Mouse (Mus musculus) liver, embryonic 15.5 days (tissue): ENCODE results near the gene Zfp105. TPM values are rescaled to one million over a fixed set of nuclear protein-coding genes. Genes with fewer than 3 reads are reported as not detected.
A peak's percentile ranks its signal among the peaks of the same experiment; 100 is the strongest.

Source experiments
- ATAC-seq: fragments of 200-750 bp; cut with Nextera tagmentation; 2 replicates; pipeline ENCODE4 v1.8.0; 2017; ENCODE audit warnings: moderate number of reproducible peaks, mild to moderate bottlenecking, moderate library complexity; ENCODE audit not compliant: insufficient read depth
- H3K27ac ChIP-seq: fragments of 300-500 bp; sonication (generic); replicated peaks from 2 replicates; pipeline ENCODE4 v1.5.1; 2015; ENCODE audit warnings: mild to moderate bottlenecking, inconsistent platforms
- H3K27me3 ChIP-seq: fragments of 300-500 bp; sonication (generic); 2 replicates; pipeline ENCODE4 v1.6.1; 2015; ENCODE audit warnings: mild to moderate bottlenecking, inconsistent platforms
- H3K36me3 ChIP-seq: fragments of 300-500 bp; sonication (generic); replicated peaks from 2 replicates; pipeline ENCODE4 v1.6.1; 2015; ENCODE audit warnings: moderate library complexity, mild to moderate bottlenecking, inconsistent platforms
- H3K4me1 ChIP-seq: fragments of 300-500 bp; sonication (generic); replicated peaks from 2 replicates; pipeline ENCODE4 v1.6.1; 2015; ENCODE audit warnings: inconsistent platforms
- H3K4me2 ChIP-seq: fragments of 300-500 bp; sonication (generic); 2 replicates; pipeline ENCODE4 v1.6.1; 2015; ENCODE audit warnings: moderate library complexity, mild to moderate bottlenecking, inconsistent platforms
- H3K4me3 ChIP-seq: fragments of 300-500 bp; sonication (generic); replicated peaks from 2 replicates; pipeline ENCODE4 v1.5.1; 2015; ENCODE audit warnings: mild to moderate bottlenecking, inconsistent platforms
- H3K9ac ChIP-seq: fragments of 300-500 bp; sonication (generic); 2 replicates; pipeline ENCODE4 v1.6.1; 2015; ENCODE audit warnings: moderate library complexity, mild to moderate bottlenecking, inconsistent platforms
- H3K9me3 ChIP-seq: fragments of 300-500 bp; sonication (generic); replicated peaks from 2 replicates; pipeline ENCODE4 v1.6.1; 2016; ENCODE audit warnings: inconsistent platforms
- WGBS: fragments of 180-500 bp; shearing (Covaris S2); methylation state at CpG from one replicate; pipeline ENCODE4 v1.1.7; 2015; ENCODE audit warnings: mixed read lengths; ENCODE audit not compliant: insufficient replicate concordance; 5-methylcytosine and 5-hydroxymethylcytosine counted together
- polyA plus RNA-seq: library from polyadenylated mRNA; unstranded; fragments of >200 nt; fragmentation: Nextera tagmentation; extraction: Ambion mirVana; gene quantifications from 2 replicates; pipeline ENCODE4 v1.2.1, GENCODE M21; 2015

Zfp105 gene
- polyA plus RNA-seq = 1.5 and 1.8 TPM in 2 replicates

- H3K36me3 ChIP-seq = peaks cover 20% of the 10 kb centered on the region
- ATAC-seq = no peak; the same call in 1 of the 2 replicates
- no peaks in the 10 kb centered on the region for H3K9me3 ChIP-seq
- peak within 1 kb of the TSS; percentile 62 for H3K4me3 ChIP-seq
- H3K27me3 ChIP-seq = peaks cover 36% of the 10 kb centered on the region
- peak within 1 kb of the TSS; percentile 74 for H3K4me2 ChIP-seq
- H3K9ac ChIP-seq = peak within 1 kb of the TSS; percentile 56
- 1% methylated on average over 43 of the region's 43 CpGs for WGBS
- H3K27ac ChIP-seq = no peak within 1 kb of the TSS
- peaks cover 5% of the 10 kb centered on the region; the same call in 1 of the 2 replicates for H3K4me1 ChIP-seq
Observed at GRCm38 (mm10) chr9:122922936-122923381, at the start of gene Zfp105. Zfp105 (plus strand) TSS chr9:122923072.

GRCm38 (mm10) chr9:122874653-122875052 is 48.2 kb upstream of the Zfp105 start:
- 58% methylated on average over 1 of the region's 1 CpGs for WGBS

GRCm38 (mm10) chr9:122875145-122875544 is 47.7 kb upstream of the Zfp105 start:
- Histone ChIP-seq H3K9ac (no peak overlapping the region), H3K4me1 (no peaks in the 10 kb centered on the region), H3K9me3 (no peaks in the 10 kb centered on the region), H3K36me3 (no peaks in the 10 kb centered on the region), H3K27me3 (no peaks in the 10 kb centered on the region), H3K4me3 (no peak overlapping the region), H3K27ac (no peak overlapping the region), H3K4me2 (no peak overlapping the region)
- WGBS = 76% methylated on average over 2 of the region's 2 CpGs
- no peak for ATAC-seq

More at GRCm38 (mm10) chr9:122874653-122875052, 48.2 kb upstream of the Zfp105 start:
- H3K9me3 ChIP-seq = no peaks in the 10 kb centered on the region
- no peak overlapping the region for H3K4me2 ChIP-seq
- H3K4me3 ChIP-seq = no peak overlapping the region
- H3K27me3 ChIP-seq = no peaks in the 10 kb centered on the region
- H3K4me1 ChIP-seq = no peaks in the 10 kb centered on the region
- ATAC-seq = no peak
- no peaks in the 10 kb centered on the region for H3K36me3 ChIP-seq
- no peak overlapping the region for H3K9ac ChIP-seq
- no peak overlapping the region for H3K27ac ChIP-seq

- Histone ChIP-seq H3K36me3 (no peaks in the 10 kb centered on the region), H3K9ac (no peak within 1 kb of the TSS), H3K4me1 (peaks cover 10% of the 10 kb centered on the region; the same call in 1 of the 2 replicates), H3K4me3 (peak within 1 kb of the TSS; percentile 67), H3K27ac (no peak within 1 kb of the TSS), H3K27me3 (peaks cover 5% of the 10 kb centered on the region; the same call in 1 of the 2 replicates), H3K4me2 (peak within 1 kb of the TSS; percentile 88), H3K9me3 (no peaks in the 10 kb centered on the region)
- ATAC-seq = no peak
- 58% methylated on average over 3 of the region's 3 CpGs for WGBS
Observed at GRCm38 (mm10) chr9:122885385-122885784, 37.5 kb upstream of the Zfp105 start, which contains the start of gene Zkscan7. Zkscan7 (plus strand) TSS chr9:122885685.

- Histone ChIP-seq H3K36me3 (no peaks in the 10 kb centered on the region), H3K4me3 (peak overlapping the region; percentile 67), H3K4me1 (peaks cover 10% of the 10 kb centered on the region; the same call in 1 of the 2 replicates), H3K27ac (no peak overlapping the region), H3K9ac (peak overlapping the region; percentile 66), H3K9me3 (no peaks in the 10 kb centered on the region), H3K27me3 (peaks cover 5% of the 10 kb centered on the region; the same call in 1 of the 2 replicates), H3K4me2 (peak overlapping the region; percentile 88)
- WGBS = 6% methylated on average over 54 of the region's 54 CpGs
- ATAC-seq = peak; percentile 58; the same call in 1 of the 2 replicates
Observed at GRCm38 (mm10) chr9:122886372-122887179, 36.3 kb upstream of the Zfp105 start.

GRCm38 (mm10) chr9:122901047-122901446 is 21.8 kb upstream of the Zfp105 start:
- Histone ChIP-seq H3K36me3 (no peaks in the 10 kb centered on the region), H3K4me3 (no peak overlapping the region), H3K27me3 (peaks cover 9% of the 10 kb centered on the region; the same call in 1 of the 2 replicates), H3K9me3 (no peaks in the 10 kb centered on the region), H3K27ac (no peak overlapping the region), H3K4me2 (no peak overlapping the region), H3K4me1 (no peaks in the 10 kb centered on the region), H3K9ac (no peak overlapping the region)
- WGBS = 57% methylated on average over 2 of the region's 2 CpGs
- ATAC-seq = no peak

- 19% methylated on average over 32 of the region's 32 CpGs for WGBS
- Histone ChIP-seq H3K36me3 (no peaks in the 10 kb centered on the region), H3K27ac (no peak overlapping the region), H3K4me2 (peak overlapping the region; percentile 53), H3K4me1 (no peaks in the 10 kb centered on the region), H3K4me3 (peak overlapping the region; percentile 38), H3K27me3 (peaks cover 9% of the 10 kb centered on the region; the same call in 1 of the 2 replicates), H3K9me3 (no peaks in the 10 kb centered on the region), H3K9ac (no peak overlapping the region)
- no peak for ATAC-seq
Observed at GRCm38 (mm10) chr9:122902717-122903535, 19.9 kb upstream of the Zfp105 start.

- H3K4me3 ChIP-seq = peak overlapping the region; percentile 62
- 25% methylated on average over 3 of the region's 3 CpGs for WGBS
Observed at GRCm38 (mm10) chr9:122922436-122922835, 436 bp upstream of the Zfp105 start.

GRCm38 (mm10) chr9:122928915-122929314 is 6.0 kb downstream of the Zfp105 start:
- Histone ChIP-seq H3K4me2 (no peak overlapping the region), H3K36me3 (peaks cover 48% of the 10 kb centered on the region), H3K27me3 (0 out of 2 replicates have a peak, but pooled peaks cover under 1% of the 10 kb centered on the region), H3K4me1 (no peaks in the 10 kb centered on the region), H3K9ac (no peak overlapping the region), H3K9me3 (no peaks in the 10 kb centered on the region), H3K4me3 (no peak overlapping the region), H3K27ac (no peak overlapping the region)
- WGBS = 40% methylated on average over 3 of the region's 3 CpGs
- no peak for ATAC-seq

More at GRCm38 (mm10) chr9:122922436-122922835, 436 bp upstream of the Zfp105 start:
- Histone ChIP-seq H3K9me3 (no peaks in the 10 kb centered on the region), H3K27me3 (peaks cover 36% of the 10 kb centered on the region), H3K36me3 (peaks cover 17% of the 10 kb centered on the region), H3K4me2 (peak overlapping the region; percentile 74), H3K9ac (no peak overlapping the region), H3K27ac (no peak overlapping the region), H3K4me1 (peaks cover 5% of the 10 kb centered on the region; the same call in 1 of the 2 replicates)
- no peak for ATAC-seq

GRCm38 (mm10) chr9:122950643-122951475 is 28.0 kb downstream of the Zfp105 start, which contains the start of the genes 1110059G10Rik and Kif15:
1110059G10Rik (minus strand) TSS chr9:122951000.
Kif15 (plus strand) TSS chr9:122951046.
- Histone ChIP-seq H3K4me2 (peak within 1 kb of the TSS; percentile 75), H3K36me3 (peaks cover 31% of the 10 kb centered on the region), H3K4me3 (peak within 1 kb of the TSS; percentile 92), H3K9me3 (no peaks in the 10 kb centered on the region), H3K4me1 (peaks cover 27% of the 10 kb centered on the region), H3K9ac (peak within 1 kb of the TSS; percentile 71), H3K27ac (peak within 1 kb of the TSS; percentile 76), H3K27me3 (no peaks in the 10 kb centered on the region)
- peak; percentile 93 for ATAC-seq
- WGBS = under 1% methylated on average over 64 of the region's 64 CpGs
